Mouse (Mus musculus): ENCODE measurements around the gene Ptprd. TPM values are rescaled to one million over a fixed set of nuclear protein-coding genes. Genes with fewer than 3 reads are reported as not detected.

Ptprd gene
- polyA plus RNA-seq, 1 experiment from 2014 or later = 51.4 TPM

DNA sequence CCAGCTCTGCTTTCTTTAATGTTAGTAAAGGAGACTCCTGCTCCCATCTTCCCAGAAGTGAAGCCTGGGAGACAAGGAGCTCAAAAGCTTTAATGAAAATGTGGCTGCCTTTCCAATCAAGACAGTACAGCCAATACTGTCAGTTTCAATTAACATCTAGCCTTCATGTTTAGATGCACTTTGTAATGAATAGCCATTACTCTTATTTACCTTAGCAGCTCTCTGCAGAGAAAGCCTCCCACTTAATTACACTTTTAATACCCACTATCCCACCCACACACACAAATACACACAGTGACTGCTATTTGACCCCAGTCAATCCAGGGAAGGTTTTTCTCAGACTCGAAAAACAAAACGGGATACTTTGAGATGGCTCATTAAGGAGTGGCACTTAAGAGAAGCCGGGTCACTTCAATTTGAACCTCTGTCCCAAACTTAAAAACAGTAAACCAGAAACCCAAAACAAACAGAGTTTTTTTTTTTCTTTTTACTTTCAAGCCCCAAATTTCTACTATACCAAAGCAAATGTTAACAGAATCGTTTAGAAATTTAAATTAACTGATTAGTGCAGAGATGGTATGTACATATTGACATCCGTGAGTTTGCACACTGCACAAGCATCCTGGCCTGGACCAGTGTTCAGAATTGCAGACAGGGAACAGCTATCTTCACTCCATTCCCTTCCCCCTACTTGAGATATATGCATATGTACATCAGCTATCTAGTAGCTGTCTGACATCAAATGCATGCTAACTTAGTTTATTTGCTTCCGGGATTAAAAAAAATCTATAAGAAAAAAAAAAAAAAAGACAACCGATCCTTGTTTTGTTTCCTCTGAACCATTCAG lies 1824.6 kb downstream of the Ptprd start:
- Histone ChIP-seq H3K27ac (0 out of 2 replicates have a peak overlapping the region, but pooled peaks have one; percentile 5), H3K4me3 (replicated peaks) (no peak overlapping the region), H3K9ac (replicated peaks) (no peak overlapping the region), H3K4me2 (replicated peaks) (no peak overlapping the region), H3K9me3 (peaks cover 3% of the 10 kb centered on the region; the same call in 1 of the 2 replicates), H3K4me1 (replicated peaks) (peaks cover 6% of the 10 kb centered on the region; the same call in 1 of the 2 replicates), H3K27me3 (no peaks in the 10 kb centered on the region), H3K36me3 (no peaks in the 10 kb centered on the region)
- ATAC-seq = 0 out of 2 replicates have a peak, but pooled peaks have one; percentile 34
- WGBS = 64% methylated on average over 7 of the region's 7 CpGs

DNA sequence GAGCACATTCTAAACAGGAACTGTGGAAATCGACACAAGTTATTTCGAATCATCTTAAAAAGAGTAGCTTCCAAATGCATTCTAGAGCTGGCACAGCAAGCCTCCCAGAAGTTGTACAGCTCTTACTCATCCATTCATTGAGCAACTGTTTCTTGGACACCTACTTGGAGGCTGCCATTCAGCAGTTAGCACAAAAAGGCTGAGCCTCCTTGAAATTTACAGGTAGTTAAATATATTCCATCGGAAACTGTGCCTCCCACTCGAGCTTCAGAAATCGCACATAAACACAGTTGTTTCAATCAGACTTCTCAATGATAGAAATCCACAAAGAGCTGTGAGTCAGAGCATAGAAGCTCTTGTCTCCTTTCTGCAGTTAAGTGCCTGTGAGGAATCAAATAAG lies 1825.9 kb downstream of the Ptprd start:
- whole genome bisulfite sequencing = 93% methylated on average over 5 of the region's 5 CpGs
- no peak for ATAC-seq
- no peak overlapping the region for H3K27ac ChIP-seq
- peaks cover 3% of the 10 kb centered on the region; the same call in 1 of the 2 replicates for H3K9me3 ChIP-seq
- H3K36me3 ChIP-seq = no peaks in the 10 kb centered on the region
- H3K9ac ChIP-seq (replicated peaks) = no peak overlapping the region
- no peak overlapping the region for H3K4me2 ChIP-seq (replicated peaks)
- H3K4me3 ChIP-seq (replicated peaks) = no peak overlapping the region
- H3K27me3 ChIP-seq = no peaks in the 10 kb centered on the region
- peaks cover 6% of the 10 kb centered on the region; the same call in 1 of the 2 replicates for H3K4me1 ChIP-seq (replicated peaks)

DNA sequence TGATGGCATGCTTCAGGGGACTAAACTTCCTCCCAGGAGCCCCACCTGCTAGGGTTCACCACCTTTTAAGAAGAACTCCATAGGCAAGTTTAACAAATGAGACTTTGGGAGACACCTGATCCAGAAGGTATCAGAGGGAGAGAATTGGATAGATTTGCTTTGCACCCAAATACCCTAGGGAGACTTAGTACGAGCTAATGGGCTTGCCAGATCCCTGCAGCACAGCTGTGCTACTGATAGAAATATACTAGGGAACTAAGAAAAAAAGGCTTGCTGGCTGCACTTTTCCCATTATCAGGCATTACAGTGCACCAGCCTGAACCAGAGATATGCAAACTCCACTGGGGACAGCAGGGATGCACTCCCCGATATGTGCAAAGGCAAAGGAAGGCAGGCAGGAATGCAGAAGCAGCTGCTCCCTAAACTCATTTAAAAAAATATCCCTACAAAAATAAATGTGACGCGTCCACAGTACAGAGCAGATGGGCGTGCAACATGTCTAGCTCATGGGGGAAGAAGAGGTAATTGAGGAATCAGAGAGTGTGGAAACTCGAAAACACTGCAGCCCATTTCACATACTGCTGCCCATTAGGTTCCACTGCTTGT lies 1831.3 kb downstream of the Ptprd start:
- Histone ChIP-seq H3K27ac (0 out of 2 replicates have a peak overlapping the region, but pooled peaks have one; percentile 47), H3K4me1 (replicated peaks) (peaks cover 10% of the 10 kb centered on the region), H3K27me3 (no peaks in the 10 kb centered on the region), H3K9me3 (peaks cover 3% of the 10 kb centered on the region; the same call in 1 of the 2 replicates), H3K4me3 (replicated peaks) (no peak overlapping the region), H3K9ac (replicated peaks) (no peak overlapping the region), H3K36me3 (no peaks in the 10 kb centered on the region), H3K4me2 (replicated peaks) (no peak overlapping the region)
- 63% methylated on average over 6 of the region's 6 CpGs for WGBS
- ATAC-seq = peak; percentile 55

DNA sequence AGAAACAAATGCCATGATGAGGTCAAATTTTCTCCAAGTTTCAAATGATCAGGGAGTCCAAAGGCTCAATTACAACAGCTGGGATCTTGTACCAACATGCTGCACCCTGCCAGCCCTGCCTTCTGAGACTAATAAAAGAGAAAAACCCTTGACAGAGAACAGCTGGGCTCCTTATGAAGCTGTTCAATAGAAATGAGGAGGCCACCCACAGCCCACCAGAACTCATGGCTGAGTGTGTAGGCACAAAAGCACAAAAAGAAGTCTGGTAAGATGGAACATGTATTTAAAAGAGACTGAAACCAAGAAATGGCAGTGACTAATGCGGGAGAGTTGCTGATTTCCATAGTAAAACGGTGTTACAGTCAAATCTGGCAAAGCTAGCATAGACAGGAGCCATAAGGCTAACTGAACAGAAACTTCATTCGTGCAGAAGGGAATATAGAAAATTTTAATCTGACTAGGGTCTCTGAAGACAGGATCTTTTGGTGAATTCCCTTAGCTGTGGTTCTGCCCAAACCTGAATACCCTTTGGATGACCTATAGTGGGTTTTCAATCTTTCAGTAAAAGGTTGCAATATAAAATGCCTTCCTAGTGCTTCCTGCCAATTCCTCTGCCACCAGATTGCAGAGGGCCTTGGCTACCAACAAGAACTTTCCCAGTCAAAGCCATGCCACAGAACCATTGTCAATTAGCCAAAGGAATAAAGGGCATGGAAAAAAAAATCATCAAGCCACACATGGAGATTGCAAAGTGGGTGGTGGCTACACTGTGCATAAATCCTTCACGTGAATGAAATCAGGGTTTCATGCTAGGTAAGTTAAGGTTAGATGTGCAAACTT lies 1841.5 kb downstream of the Ptprd start:
- 0 out of 2 replicates have a peak, but pooled peaks have one; percentile 62 for ATAC-seq
- H3K4me1 ChIP-seq (replicated peaks) = peaks cover 34% of the 10 kb centered on the region
- no peaks in the 10 kb centered on the region for H3K36me3 ChIP-seq
- H3K4me2 ChIP-seq (replicated peaks) = no peak overlapping the region
- WGBS = 30% methylated on average over 4 of the region's 4 CpGs
- H3K27me3 ChIP-seq = no peaks in the 10 kb centered on the region
- H3K4me3 ChIP-seq (replicated peaks) = no peak overlapping the region
- H3K9me3 ChIP-seq = no peaks in the 10 kb centered on the region
- peak overlapping the region; percentile 41 for H3K27ac ChIP-seq
- no peak overlapping the region for H3K9ac ChIP-seq (replicated peaks)

DNA sequence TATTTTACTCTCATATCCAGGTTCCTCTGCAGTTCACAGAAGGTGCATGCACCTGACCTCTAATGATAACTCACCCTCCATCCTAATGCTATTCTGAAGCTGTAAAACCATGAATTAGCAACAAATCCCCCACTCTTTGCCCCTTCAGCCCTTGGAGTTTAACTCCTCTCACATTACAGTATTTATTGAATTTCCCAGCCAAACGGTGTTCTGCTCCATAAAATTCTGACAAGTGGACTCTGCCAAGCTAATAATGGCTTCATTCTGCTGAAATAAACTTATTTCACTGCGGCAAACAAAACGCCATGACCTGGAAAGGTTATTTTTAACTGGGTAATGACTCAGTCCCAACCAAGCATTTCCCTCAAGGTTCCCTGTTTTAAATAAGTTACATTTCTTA lies 1842.7 kb downstream of the Ptprd start:
- Histone ChIP-seq H3K36me3 (no peaks in the 10 kb centered on the region), H3K4me2 (replicated peaks) (no peak overlapping the region), H3K4me1 (replicated peaks) (peaks cover 37% of the 10 kb centered on the region), H3K9ac (replicated peaks) (no peak overlapping the region), H3K9me3 (no peaks in the 10 kb centered on the region), H3K4me3 (replicated peaks) (no peak overlapping the region), H3K27me3 (no peaks in the 10 kb centered on the region), H3K27ac (no peak overlapping the region)
- ATAC-seq = no peak
- 73% methylated on average over 3 of the region's 3 CpGs for WGBS

DNA sequence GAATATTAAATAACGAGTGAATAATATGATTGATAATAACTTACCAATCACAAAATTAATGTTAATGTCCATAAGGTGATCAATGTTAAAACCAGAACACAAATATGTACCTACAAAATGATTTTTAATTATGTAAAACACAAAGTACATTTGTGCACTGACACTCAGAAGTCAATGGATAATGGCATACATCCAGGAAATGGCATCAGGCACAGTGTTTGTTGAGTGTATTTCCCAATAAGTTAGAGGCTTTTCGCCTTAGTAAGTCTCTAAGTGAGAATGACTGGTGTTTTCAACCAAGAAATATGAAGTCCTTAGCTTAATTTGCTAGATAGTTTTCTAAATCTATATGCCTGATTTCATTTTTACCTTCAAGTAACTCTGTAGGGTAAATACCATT lies 1843.5 kb downstream of the Ptprd start:
- no peaks in the 10 kb centered on the region for H3K27me3 ChIP-seq
- no peaks in the 10 kb centered on the region for H3K36me3 ChIP-seq
- H3K4me1 ChIP-seq (replicated peaks) = peaks cover 42% of the 10 kb centered on the region
- 91% methylated on average over 2 of the region's 2 CpGs for WGBS
- H3K27ac ChIP-seq = no peak overlapping the region
- no peak for ATAC-seq
- H3K9ac ChIP-seq (replicated peaks) = no peak overlapping the region
- no peak overlapping the region for H3K4me3 ChIP-seq (replicated peaks)
- H3K4me2 ChIP-seq (replicated peaks) = no peak overlapping the region
- H3K9me3 ChIP-seq = no peaks in the 10 kb centered on the region

DNA sequence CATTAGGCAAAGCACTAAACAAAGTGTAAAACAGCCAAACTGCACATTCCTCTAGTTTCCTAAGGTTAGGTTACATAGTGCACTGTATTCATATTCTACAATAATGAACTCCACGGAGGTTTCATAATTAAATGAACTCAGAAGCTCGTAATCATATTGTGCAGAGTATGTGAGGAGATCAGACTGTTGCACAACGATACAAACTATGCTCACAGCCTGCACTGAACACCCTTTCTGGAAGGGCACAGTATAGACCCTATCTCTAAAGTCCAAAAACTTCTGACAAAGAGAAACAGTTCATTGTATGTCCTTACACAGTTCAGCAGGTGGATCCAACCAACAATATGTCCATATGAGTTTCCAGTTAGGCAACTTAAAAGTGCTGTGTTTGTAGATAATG lies 1844.5 kb downstream of the Ptprd start:
- Histone ChIP-seq H3K4me1 (replicated peaks) (peaks cover 42% of the 10 kb centered on the region), H3K27ac (no peak overlapping the region; the same call in 1 of the 2 replicates), H3K4me3 (replicated peaks) (no peak overlapping the region), H3K4me2 (replicated peaks) (no peak overlapping the region), H3K36me3 (no peaks in the 10 kb centered on the region), H3K9me3 (no peaks in the 10 kb centered on the region), H3K9ac (replicated peaks) (no peak overlapping the region), H3K27me3 (no peaks in the 10 kb centered on the region)
- WGBS = 65% methylated on average over 3 of the region's 3 CpGs
- ATAC-seq = peak; percentile 57; the same call in 1 of the 2 replicates

DNA sequence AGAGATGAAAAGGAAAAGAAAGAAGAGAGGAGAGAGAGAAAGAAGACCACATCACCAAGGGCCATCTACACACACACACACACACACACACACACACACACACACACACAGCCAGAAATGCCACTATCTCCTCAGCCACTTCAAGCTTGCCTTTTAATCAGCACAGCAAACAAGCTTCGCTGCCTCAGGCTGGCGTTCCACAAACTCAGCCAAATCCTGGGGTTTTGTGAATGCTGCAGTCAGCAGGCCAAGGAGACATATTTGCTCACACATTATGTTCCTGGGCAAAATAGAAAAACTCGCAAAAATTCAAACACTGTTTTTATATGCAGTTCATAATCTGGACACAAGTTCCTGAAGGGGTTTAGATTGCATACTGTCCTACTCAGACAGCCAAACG lies 1845.9 kb downstream of the Ptprd start:
- no peak overlapping the region for H3K9ac ChIP-seq (replicated peaks)
- no peaks in the 10 kb centered on the region for H3K27me3 ChIP-seq
- H3K9me3 ChIP-seq = no peaks in the 10 kb centered on the region
- H3K36me3 ChIP-seq = no peaks in the 10 kb centered on the region
- H3K4me2 ChIP-seq (replicated peaks) = no peak overlapping the region
- WGBS = 66% methylated on average over 4 of the region's 4 CpGs
- peaks cover 42% of the 10 kb centered on the region for H3K4me1 ChIP-seq (replicated peaks)
- no peak overlapping the region for H3K4me3 ChIP-seq (replicated peaks)
- no peak for ATAC-seq
- H3K27ac ChIP-seq = no peak overlapping the region

DNA sequence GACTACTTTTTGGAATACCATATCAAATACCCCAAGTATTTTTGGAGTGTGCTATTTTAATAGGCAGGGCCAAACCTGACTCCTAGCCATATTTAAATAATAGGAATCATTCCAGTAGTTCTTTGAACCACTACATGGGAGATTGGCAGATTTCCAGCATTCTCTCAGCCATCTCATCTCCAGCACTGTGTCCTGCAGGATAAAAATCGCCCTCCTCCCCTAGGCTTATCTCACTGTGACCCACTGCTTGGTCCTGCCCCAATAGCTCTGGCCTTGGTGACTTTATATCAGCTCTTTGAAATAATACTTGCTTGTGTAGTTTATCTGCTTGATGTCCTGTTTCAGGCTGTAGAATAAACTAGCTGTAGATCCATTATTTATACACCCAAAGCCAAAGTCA lies 1850.2 kb downstream of the Ptprd start:
- no peaks in the 10 kb centered on the region for H3K27me3 ChIP-seq
- H3K4me2 ChIP-seq (replicated peaks) = no peak overlapping the region
- no peak overlapping the region for H3K4me3 ChIP-seq (replicated peaks)
- no peaks in the 10 kb centered on the region for H3K36me3 ChIP-seq
- 87% methylated on average over 1 of the region's 1 CpGs for WGBS
- no peak for ATAC-seq
- no peaks in the 10 kb centered on the region for H3K9me3 ChIP-seq
- H3K4me1 ChIP-seq (replicated peaks) = peaks cover 16% of the 10 kb centered on the region
- no peak overlapping the region for H3K9ac ChIP-seq (replicated peaks)
- H3K27ac ChIP-seq = no peak overlapping the region

DNA sequence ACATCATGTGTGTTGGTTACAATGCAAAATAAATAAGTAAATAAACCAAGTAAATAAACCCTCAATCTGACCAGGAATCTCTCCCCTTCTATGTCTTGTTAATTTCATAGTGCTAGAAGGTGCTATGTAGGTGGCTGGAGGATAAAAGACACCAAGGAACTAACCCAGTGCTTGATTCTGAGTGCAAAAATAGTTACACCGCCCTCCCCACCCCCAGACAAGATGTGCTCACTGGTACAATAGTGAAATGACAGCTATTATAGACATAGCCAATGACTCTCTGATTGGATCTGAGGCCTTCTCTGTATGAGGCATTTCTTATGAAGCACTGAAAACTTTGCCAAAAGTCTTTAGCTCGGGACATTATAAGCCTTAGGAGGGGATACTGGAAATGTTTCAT lies 1857.6 kb downstream of the Ptprd start:
- no peaks in the 10 kb centered on the region for H3K36me3 ChIP-seq
- no peaks in the 10 kb centered on the region for H3K27me3 ChIP-seq
- no peak overlapping the region for H3K4me3 ChIP-seq (replicated peaks)
- no peak overlapping the region for H3K9ac ChIP-seq (replicated peaks)
- H3K4me2 ChIP-seq (replicated peaks) = no peak overlapping the region
- no peak overlapping the region for H3K27ac ChIP-seq
- no peaks in the 10 kb centered on the region for H3K9me3 ChIP-seq
- WGBS = 94% methylated on average over 2 of the region's 2 CpGs
- peaks cover 18% of the 10 kb centered on the region for H3K4me1 ChIP-seq (replicated peaks)
- no peak for ATAC-seq

DNA sequence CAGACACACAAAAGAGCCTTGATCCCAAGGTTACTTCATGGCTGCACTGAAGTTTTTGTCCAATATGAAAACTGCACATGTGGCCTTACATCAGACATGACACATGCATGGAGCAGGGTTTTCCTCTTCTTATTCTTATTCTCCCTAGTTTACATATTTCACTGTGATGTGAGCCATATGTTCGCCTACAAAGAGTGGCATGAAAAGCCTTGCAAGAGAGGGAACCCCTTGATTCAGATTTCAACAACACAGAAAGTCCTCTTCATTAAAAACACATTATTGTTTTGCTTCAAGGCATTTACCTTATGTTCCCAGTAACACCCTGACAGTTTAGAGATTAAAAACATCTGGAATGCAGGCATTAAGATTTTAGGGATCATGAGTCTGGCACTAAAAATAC lies 1859.3 kb downstream of the Ptprd start:
- H3K9me3 ChIP-seq = no peaks in the 10 kb centered on the region
- no peak for ATAC-seq
- no peaks in the 10 kb centered on the region for H3K27me3 ChIP-seq
- H3K4me1 ChIP-seq (replicated peaks) = peaks cover 18% of the 10 kb centered on the region
- no peak overlapping the region for H3K9ac ChIP-seq (replicated peaks)
- H3K36me3 ChIP-seq = no peaks in the 10 kb centered on the region
- no peak overlapping the region for H3K4me3 ChIP-seq (replicated peaks)
- WGBS = 63% methylated on average over 1 of the region's 1 CpGs
- no peak overlapping the region for H3K27ac ChIP-seq
- H3K4me2 ChIP-seq (replicated peaks) = no peak overlapping the region

Data from midbrain, embryonic 13.5 days (tissue).